Mouse (Mus musculus): Measurements from ENCODE around the gene Nup214. TPM values are rescaled to one million over a fixed set of nuclear protein-coding genes. Genes with fewer than 3 reads are reported as not detected.

Gene Nup214
- polyA plus RNA-seq, 1 experiment from 2014 or later, result 40.5 TPM

GRCm38 (mm10) chr2:31950058-31950871, 24.0 kb upstream of the Nup214 start, which contains the start of gene Aif1l:
Gene Aif1l (plus strand): TSS chr2:31950139.
- Histone ChIP-seq H3K27me3 (peaks cover 52% of the 10 kb centered on the region), H3K4me1 (replicated peaks) (peaks cover 12% of the 10 kb centered on the region; the same call in 1 of the 2 replicates), H3K9me3 (replicated peaks) (no peaks in the 10 kb centered on the region), H3K27ac (replicated peaks) (no peak within 1 kb of the TSS), H3K9ac (no peak within 1 kb of the TSS), H3K4me2 (peak within 1 kb of the TSS; percentile 73), H3K4me3 (replicated peaks) (peak within 1 kb of the TSS; percentile 46), H3K36me3 (replicated peaks) (no peaks in the 10 kb centered on the region)
- ATAC-seq (ENCODE audit: insufficient read depth), result no peak
- under 1% methylated on average over 66 of the region's 66 CpGs for WGBS (ENCODE audit: insufficient replicate concordance)

DNA sequence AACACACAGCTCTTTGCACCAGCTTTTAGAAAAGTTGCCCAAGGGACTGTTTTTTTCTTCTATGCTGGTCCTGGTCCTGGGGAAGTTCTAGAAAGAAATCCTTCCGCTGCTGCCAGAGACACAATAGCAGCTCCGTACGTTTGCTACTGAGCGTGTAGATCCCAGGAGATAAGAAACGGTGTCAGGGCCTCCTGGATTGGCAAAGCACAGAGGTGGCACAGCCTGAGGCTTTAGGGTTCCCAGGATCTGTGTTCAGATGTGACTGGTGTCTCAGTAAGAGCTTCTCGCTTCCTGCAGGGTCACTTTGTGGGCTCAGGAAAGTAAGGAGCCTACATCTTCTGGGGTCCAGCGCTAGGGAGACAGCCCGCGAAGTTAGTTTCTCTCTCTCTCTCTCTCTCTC, 23.3 kb upstream of the Nup214 start:
- 31% methylated on average over 9 of the region's 9 CpGs for WGBS (ENCODE audit: insufficient replicate concordance)
- no peak overlapping the region for H3K27ac ChIP-seq (replicated peaks)
- no peaks in the 10 kb centered on the region for H3K36me3 ChIP-seq (replicated peaks)
- H3K4me2 ChIP-seq, result no peak overlapping the region; the same call in 1 of the 2 replicates
- H3K9me3 ChIP-seq (replicated peaks), result no peaks in the 10 kb centered on the region
- H3K9ac ChIP-seq, result no peak overlapping the region
- H3K27me3 ChIP-seq, result peaks cover 52% of the 10 kb centered on the region
- peaks cover 12% of the 10 kb centered on the region; the same call in 1 of the 2 replicates for H3K4me1 ChIP-seq (replicated peaks)
- no peak overlapping the region for H3K4me3 ChIP-seq (replicated peaks)
- ATAC-seq (ENCODE audit: insufficient read depth), result no peak

DNA sequence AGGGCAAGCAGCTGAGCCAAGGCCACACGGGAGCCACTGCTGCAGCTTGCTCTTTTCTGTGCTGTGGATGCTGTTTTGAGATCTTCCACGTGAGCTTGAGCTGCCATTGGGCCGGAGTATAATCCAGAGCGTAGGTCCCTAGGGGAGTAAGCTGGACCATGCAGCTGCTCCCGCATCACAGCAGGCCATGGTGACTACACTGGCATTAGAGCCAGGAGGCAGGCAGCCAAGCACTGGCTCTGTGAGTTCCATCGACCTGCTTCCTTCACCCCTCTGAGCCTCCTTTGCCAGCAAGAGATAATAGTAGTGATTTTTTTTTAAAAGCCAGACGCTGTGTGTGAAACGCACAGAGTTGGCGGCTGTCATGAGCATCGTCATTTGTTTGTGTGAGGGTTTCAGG, 22.0 kb upstream of the Nup214 start:
- WGBS (ENCODE audit: insufficient replicate concordance), result 79% methylated on average over 10 of the region's 10 CpGs
- H3K4me2 ChIP-seq, result no peak overlapping the region
- no peak for ATAC-seq (ENCODE audit: insufficient read depth)
- no peak overlapping the region for H3K9ac ChIP-seq
- H3K36me3 ChIP-seq (replicated peaks), result no peaks in the 10 kb centered on the region
- peaks cover 47% of the 10 kb centered on the region for H3K27me3 ChIP-seq
- H3K9me3 ChIP-seq (replicated peaks), result no peaks in the 10 kb centered on the region
- no peak overlapping the region for H3K4me3 ChIP-seq (replicated peaks)
- peaks cover 12% of the 10 kb centered on the region; the same call in 1 of the 2 replicates for H3K4me1 ChIP-seq (replicated peaks)
- no peak overlapping the region for H3K27ac ChIP-seq (replicated peaks)

- Histone ChIP-seq H3K4me3 (replicated peaks) (no peak overlapping the region), H3K4me1 (replicated peaks) (peaks cover 12% of the 10 kb centered on the region; the same call in 1 of the 2 replicates), H3K9me3 (replicated peaks) (no peaks in the 10 kb centered on the region), H3K4me2 (no peak overlapping the region), H3K27ac (replicated peaks) (no peak overlapping the region), H3K27me3 (peaks cover 47% of the 10 kb centered on the region), H3K36me3 (replicated peaks) (no peaks in the 10 kb centered on the region), H3K9ac (no peak overlapping the region)
- WGBS (ENCODE audit: insufficient replicate concordance), result 62% methylated on average over 3 of the region's 3 CpGs
- no peak for ATAC-seq (ENCODE audit: insufficient read depth)
Observed at GRCm38 (mm10) chr2:31952725-31953124, 21.5 kb upstream of the Nup214 start.

- Histone ChIP-seq H3K4me3 (replicated peaks) (no peak overlapping the region), H3K4me1 (replicated peaks) (peaks cover 12% of the 10 kb centered on the region; the same call in 1 of the 2 replicates), H3K9me3 (replicated peaks) (no peaks in the 10 kb centered on the region), H3K27ac (replicated peaks) (no peak overlapping the region), H3K9ac (no peak overlapping the region), H3K36me3 (replicated peaks) (no peaks in the 10 kb centered on the region), H3K4me2 (no peak overlapping the region), H3K27me3 (peaks cover 42% of the 10 kb centered on the region)
- WGBS (ENCODE audit: insufficient replicate concordance), result 64% methylated on average over 8 of the region's 8 CpGs
- ATAC-seq (ENCODE audit: insufficient read depth), result no peak
Observed at GRCm38 (mm10) chr2:31953687-31954086, 20.5 kb upstream of the Nup214 start.

- H3K4me2 ChIP-seq, result no peak overlapping the region
- H3K4me1 ChIP-seq (replicated peaks), result peaks cover 12% of the 10 kb centered on the region; the same call in 1 of the 2 replicates
- no peak for ATAC-seq (ENCODE audit: insufficient read depth)
- H3K9ac ChIP-seq, result no peak overlapping the region
- WGBS (ENCODE audit: insufficient replicate concordance), result 73% methylated on average over 9 of the region's 9 CpGs
- H3K27ac ChIP-seq (replicated peaks), result no peak overlapping the region
- no peaks in the 10 kb centered on the region for H3K36me3 ChIP-seq (replicated peaks)
- no peak overlapping the region for H3K4me3 ChIP-seq (replicated peaks)
- no peaks in the 10 kb centered on the region for H3K9me3 ChIP-seq (replicated peaks)
- peaks cover 32% of the 10 kb centered on the region for H3K27me3 ChIP-seq
Observed at GRCm38 (mm10) chr2:31954779-31955181, 19.5 kb upstream of the Nup214 start.

- Histone ChIP-seq H3K4me3 (replicated peaks) (no peak overlapping the region), H3K4me1 (replicated peaks) (peaks cover 8% of the 10 kb centered on the region; the same call in 1 of the 2 replicates), H3K4me2 (no peak overlapping the region), H3K27ac (replicated peaks) (no peak overlapping the region), H3K9ac (no peak overlapping the region), H3K36me3 (replicated peaks) (no peaks in the 10 kb centered on the region), H3K27me3 (peaks cover 22% of the 10 kb centered on the region), H3K9me3 (replicated peaks) (no peaks in the 10 kb centered on the region)
- WGBS (ENCODE audit: insufficient replicate concordance), result 45% methylated on average over 5 of the region's 5 CpGs
- ATAC-seq (ENCODE audit: insufficient read depth), result no peak
Observed at GRCm38 (mm10) chr2:31955686-31956085, 18.6 kb upstream of the Nup214 start.

- no peak overlapping the region for H3K9ac ChIP-seq
- H3K36me3 ChIP-seq (replicated peaks), result no peaks in the 10 kb centered on the region
- no peak overlapping the region for H3K4me2 ChIP-seq
- peaks cover 6% of the 10 kb centered on the region; the same call in 1 of the 2 replicates for H3K4me1 ChIP-seq (replicated peaks)
- WGBS (ENCODE audit: insufficient replicate concordance), result 83% methylated on average over 10 of the region's 10 CpGs
- no peak overlapping the region for H3K4me3 ChIP-seq (replicated peaks)
- peaks cover 7% of the 10 kb centered on the region for H3K27me3 ChIP-seq
- no peak overlapping the region for H3K27ac ChIP-seq (replicated peaks)
- no peak for ATAC-seq (ENCODE audit: insufficient read depth)
- H3K9me3 ChIP-seq (replicated peaks), result no peaks in the 10 kb centered on the region
Observed at GRCm38 (mm10) chr2:31957211-31957610, 17.0 kb upstream of the Nup214 start.

- no peaks in the 10 kb centered on the region for H3K27me3 ChIP-seq
- peaks cover 9% of the 10 kb centered on the region; the same call in 1 of the 2 replicates for H3K4me1 ChIP-seq (replicated peaks)
- H3K36me3 ChIP-seq (replicated peaks), result no peaks in the 10 kb centered on the region
- ATAC-seq (ENCODE audit: insufficient read depth), result no peak
- no peaks in the 10 kb centered on the region for H3K9me3 ChIP-seq (replicated peaks)
- no peak overlapping the region for H3K9ac ChIP-seq
- H3K27ac ChIP-seq (replicated peaks), result no peak overlapping the region
- H3K4me2 ChIP-seq, result no peak overlapping the region
- no peak overlapping the region for H3K4me3 ChIP-seq (replicated peaks)
- WGBS (ENCODE audit: insufficient replicate concordance), result 82% methylated on average over 8 of the region's 8 CpGs
Observed at GRCm38 (mm10) chr2:31960986-31961385, 13.2 kb upstream of the Nup214 start.

- Histone ChIP-seq H3K27me3 (no peaks in the 10 kb centered on the region), H3K27ac (replicated peaks) (no peak overlapping the region), H3K4me1 (replicated peaks) (peaks cover 9% of the 10 kb centered on the region; the same call in 1 of the 2 replicates), H3K36me3 (replicated peaks) (no peaks in the 10 kb centered on the region), H3K4me3 (replicated peaks) (no peak overlapping the region), H3K4me2 (no peak overlapping the region), H3K9me3 (replicated peaks) (no peaks in the 10 kb centered on the region), H3K9ac (no peak overlapping the region)
- no peak for ATAC-seq (ENCODE audit: insufficient read depth)
- 61% methylated on average over 4 of the region's 4 CpGs for WGBS (ENCODE audit: insufficient replicate concordance)
Observed at GRCm38 (mm10) chr2:31961791-31962222, 12.4 kb upstream of the Nup214 start.

GRCm38 (mm10) chr2:31962501-31963224, 11.6 kb upstream of the Nup214 start:
- 52% methylated on average over 8 of the region's 8 CpGs for WGBS (ENCODE audit: insufficient replicate concordance)
- no peak overlapping the region; the same call in 1 of the 2 replicates for H3K4me2 ChIP-seq
- no peak overlapping the region for H3K27ac ChIP-seq (replicated peaks)
- no peak overlapping the region for H3K4me3 ChIP-seq (replicated peaks)
- H3K27me3 ChIP-seq, result no peaks in the 10 kb centered on the region
- H3K36me3 ChIP-seq (replicated peaks), result no peaks in the 10 kb centered on the region
- ATAC-seq (ENCODE audit: insufficient read depth), result no peak
- no peaks in the 10 kb centered on the region for H3K9me3 ChIP-seq (replicated peaks)
- H3K4me1 ChIP-seq (replicated peaks), result peaks cover 9% of the 10 kb centered on the region; the same call in 1 of the 2 replicates
- no peak overlapping the region for H3K9ac ChIP-seq
